Mouse (Mus musculus) regulatory T cell (primary cell): ENCODE measurements around the gene Gm36210.

Experiments used
- in situ Hi-C: fragments of 300-600 bp; cut with MboI, MseI; formaldehyde crosslinking; loops from one replicate; pipeline ENCODE4 v1.15.1; 2025; ENCODE audit warnings: high pct_unique_total_duplicates

The Gm36210 gene

GRCm38 (mm10) chr7:4906466-4906950 lies at the start of gene Gm36210:
Gene Gm36210 (minus strand): TSS chr7:4906516.
- in situ Hi-C loops: loop anchor here (5.0 kb wide), 1 partner anchor 49 kb away; no protein-coding TSS in a partner anchor

- in situ Hi-C loops: no loop called here
These were observed 47.6 kb upstream of the Gm36210 start for GRCm38 (mm10) chr7:4953815-4954445.

DNA sequence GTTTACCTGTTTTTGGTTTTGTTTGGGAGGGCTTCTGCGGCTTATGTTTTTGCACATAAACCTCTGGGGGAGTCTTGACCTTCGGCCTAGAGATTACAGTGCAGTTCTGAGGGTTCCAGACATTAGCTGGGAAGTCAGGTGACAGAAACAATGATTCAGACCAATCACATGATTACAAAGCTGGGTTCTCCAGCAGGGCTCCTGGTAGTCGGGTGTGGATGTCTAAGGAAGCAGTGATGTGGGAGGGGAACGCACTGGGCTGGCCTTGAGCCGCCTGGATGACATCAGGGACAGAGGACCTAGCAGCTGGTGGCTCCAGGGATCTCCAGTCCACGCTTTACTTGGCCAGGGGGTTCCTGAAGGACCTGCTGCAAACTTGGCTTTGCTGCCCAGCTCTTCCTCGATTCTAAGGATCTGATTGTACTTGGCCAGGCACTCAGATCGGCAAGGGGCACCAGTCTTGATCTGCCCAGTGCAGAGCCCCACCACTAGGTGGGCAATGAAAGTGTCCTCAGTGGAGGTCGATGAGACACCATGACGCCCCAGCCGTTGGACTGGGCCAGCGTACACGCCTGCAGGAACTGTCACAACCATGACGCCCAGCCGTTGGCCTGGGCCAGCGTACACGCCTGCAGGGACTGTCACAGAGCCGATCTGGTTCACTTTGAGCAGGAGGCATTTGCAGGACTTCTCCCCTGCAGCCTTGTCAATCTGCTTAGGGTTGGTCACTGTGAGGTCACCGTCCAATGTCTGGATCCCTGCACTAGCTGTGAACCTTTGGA lies 44.4 kb upstream of the Gm36210 start:
- in situ Hi-C loops: no loop called here

DNA sequence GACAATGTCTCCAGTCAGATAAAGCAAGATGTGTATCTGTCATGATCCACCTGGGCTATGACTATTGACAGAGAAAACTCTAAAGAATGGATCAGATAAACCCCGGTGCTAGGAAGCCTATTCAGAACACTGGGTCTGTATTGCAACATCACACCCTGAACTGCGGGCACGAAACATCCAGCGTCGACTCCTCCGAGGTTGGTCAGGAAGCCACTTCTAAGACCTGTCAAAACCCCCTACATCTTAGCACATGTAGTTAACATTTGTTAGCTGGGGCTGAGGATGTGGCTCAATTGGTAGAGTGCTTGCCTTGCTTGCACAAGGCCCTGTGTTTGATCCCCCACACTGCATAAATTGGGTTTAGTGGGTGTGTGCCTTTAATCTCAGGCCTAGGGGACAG lies 42.1 kb upstream of the Gm36210 start:
- in situ Hi-C loops: no loop called here

DNA sequence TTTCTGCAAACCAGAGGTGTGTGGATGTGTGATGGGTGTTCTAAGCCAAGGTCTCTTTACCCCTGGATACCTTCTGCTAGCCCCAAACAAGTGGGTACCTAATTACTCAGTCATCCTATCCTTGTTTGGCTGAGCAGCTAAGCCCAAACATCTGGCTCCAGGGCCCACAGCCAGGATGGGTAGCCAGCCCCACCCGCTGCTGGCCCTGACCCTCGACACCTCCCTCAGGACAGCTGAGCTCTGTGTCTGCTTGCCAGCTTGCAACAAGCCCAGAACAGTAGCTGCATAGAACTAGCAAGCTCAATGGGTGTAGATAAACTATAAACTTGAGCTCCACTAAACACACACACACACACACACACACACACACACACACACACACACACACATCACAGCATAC lies 41.5 kb upstream of the Gm36210 start:
- in situ Hi-C loops: no loop called here

GRCm38 (mm10) chr7:4943223-4943815 lies 37.0 kb upstream of the Gm36210 start:
- in situ Hi-C loops: loop anchor here (5.0 kb wide), 1 partner anchor 109 kb away; the partner anchor contains the start of gene Zfp580

DNA sequence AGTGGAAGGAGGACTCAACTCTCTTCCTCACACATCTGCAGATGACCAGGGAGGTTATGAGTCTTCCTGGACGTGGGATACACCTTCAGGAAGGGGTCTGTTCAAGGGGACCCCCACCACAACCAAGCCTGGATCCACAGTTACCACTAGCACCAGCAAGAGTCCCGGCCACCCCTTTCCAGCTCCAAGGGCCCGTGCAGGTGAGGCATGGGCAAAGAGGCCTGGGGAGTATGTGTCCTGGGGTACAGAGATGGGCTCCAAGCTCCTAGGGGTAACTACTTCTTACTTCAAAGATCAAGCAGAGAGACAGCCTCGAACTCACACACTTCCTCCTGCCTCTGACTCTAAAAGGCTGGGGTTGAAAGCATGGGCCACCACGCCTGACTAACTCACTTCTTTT lies 36.4 kb upstream of the Gm36210 start:
- in situ Hi-C loops: loop anchor here (5.0 kb wide), 1 partner anchor 110 kb away; the partner anchor contains the start of gene Zfp580

- in situ Hi-C loops: loop anchor here (5.0 kb wide), 1 partner anchor 112 kb away; the partner anchor contains the start of gene Zfp580
These were observed 33.8 kb upstream of the Gm36210 start for GRCm38 (mm10) chr7:4940068-4940479.

DNA sequence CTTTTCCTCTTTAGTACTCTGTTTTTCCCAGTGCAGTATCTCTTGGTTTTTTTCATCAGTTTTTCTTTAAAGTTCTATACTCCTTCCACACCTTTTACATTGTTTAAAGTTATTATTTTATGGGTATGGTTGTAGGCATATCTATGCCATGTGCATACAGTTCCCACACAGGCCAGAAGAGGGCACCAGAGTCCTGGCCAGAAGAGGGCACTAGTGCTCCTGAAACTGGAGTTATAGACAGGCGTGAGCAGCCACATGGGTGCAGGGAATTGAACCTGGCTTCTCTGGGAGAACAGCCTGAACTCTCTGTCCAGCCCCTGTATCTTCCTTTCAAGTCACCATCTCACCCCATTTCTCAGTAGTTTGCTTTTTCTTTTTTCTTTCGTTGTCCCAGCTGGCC lies 32.1 kb upstream of the Gm36210 start:
- in situ Hi-C loops: loop anchor here (10.0 kb wide), 1 partner anchor 234 kb away; no protein-coding TSS in a partner anchor

- in situ Hi-C loops: loop anchor here (10.0 kb wide), 1 partner anchor 233 kb away; no protein-coding TSS in a partner anchor
These were observed 31.1 kb upstream of the Gm36210 start for GRCm38 (mm10) chr7:4937392-4937791.

DNA sequence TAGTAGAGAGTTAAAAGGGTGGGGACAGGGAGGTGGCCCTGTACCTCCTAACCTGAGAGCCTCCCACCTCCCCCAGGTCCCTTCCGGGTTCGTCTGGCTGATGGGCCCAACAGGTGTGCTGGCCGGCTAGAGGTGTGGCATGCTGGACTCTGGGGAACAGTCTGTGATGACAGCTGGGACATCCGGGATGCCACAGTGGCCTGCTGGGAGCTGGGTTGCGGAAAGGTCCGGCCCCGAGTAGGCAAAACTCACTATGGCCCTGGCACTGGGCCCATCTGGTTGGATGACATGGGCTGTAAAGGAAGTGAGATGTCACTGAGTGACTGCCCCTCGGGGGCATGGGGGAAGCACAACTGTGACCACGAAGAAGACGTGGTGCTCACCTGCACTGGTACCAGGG lies 30.5 kb upstream of the Gm36210 start:
- in situ Hi-C loops: loop anchor here (10.0 kb wide), 1 partner anchor 232 kb away; no protein-coding TSS in a partner anchor

- in situ Hi-C loops: loop anchor here (10.0 kb wide), 1 partner anchor 230 kb away; no protein-coding TSS in a partner anchor
These were observed 28.0 kb upstream of the Gm36210 start for GRCm38 (mm10) chr7:4934160-4934914.

DNA sequence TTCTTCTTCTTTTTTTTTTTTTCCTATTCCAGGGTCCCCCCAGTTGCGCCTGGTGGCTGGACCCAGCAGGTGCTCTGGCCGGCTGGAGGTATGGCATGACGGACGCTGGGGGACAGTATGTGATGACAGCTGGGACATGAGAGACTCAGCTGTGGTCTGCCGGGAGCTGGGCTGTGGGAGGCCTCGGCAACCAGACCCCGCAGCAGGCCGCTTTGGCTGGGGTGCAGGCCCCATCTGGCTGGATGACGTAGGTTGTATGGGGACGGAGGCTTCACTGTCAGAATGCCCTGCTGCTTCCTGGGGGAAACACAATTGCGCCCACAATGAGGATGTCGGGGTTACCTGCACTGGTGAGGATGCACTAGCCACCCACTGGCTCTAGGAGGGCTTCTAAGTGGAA lies 26.8 kb upstream of the Gm36210 start:
- in situ Hi-C loops: loop anchor here (10.0 kb wide), 1 partner anchor 228 kb away; no protein-coding TSS in a partner anchor

DNA sequence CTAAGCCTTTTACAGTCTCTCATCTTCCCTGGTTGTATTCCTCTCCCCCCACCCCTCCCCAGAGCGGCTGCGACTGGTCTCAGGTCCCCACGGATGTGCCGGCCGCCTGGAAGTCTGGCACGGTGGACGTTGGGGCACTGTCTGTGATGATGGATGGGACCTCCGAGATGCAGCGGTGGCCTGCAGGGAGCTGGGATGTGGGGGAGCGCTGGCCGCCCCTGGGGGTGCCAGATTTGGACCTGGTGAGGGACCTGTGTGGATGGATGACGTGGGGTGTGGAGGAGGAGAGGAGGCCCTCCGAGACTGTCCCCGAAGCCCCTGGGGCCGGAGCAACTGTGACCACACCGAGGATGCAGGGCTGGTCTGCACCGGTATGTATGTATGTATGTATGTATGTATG lies 22.0 kb upstream of the Gm36210 start:
- in situ Hi-C loops: loop anchor here (5.0 kb wide), 1 partner anchor 51 kb away; the partner anchor contains the start of gene Isoc2a

DNA sequence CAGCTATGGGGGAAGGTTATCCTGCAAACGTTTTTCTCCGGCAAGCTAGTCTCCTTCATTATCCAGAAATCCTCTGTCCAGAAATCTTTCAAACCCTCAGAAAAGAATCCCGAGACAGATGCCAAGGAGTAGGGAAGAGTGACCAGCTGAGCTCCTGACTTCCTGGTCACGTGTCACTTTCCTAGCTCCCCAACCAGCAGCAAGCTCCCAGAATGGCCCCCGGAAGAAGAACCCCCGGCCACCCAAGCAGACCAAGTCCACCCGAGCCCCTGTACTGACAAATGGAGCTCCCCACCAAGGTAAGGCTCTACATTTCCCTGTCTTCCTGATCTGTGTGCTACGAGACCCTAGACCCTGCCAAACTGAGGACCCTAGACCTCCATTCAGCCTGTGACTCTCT lies 21.4 kb upstream of the Gm36210 start:
- in situ Hi-C loops: loop anchor here (5.0 kb wide), 1 partner anchor 50 kb away; the partner anchor contains the start of gene Isoc2a

GRCm38 (mm10) chr7:4926849-4927248 lies 20.5 kb upstream of the Gm36210 start:
- in situ Hi-C loops: loop anchor here (5.0 kb wide), 1 partner anchor 50 kb away; the partner anchor contains the start of gene Isoc2a

DNA sequence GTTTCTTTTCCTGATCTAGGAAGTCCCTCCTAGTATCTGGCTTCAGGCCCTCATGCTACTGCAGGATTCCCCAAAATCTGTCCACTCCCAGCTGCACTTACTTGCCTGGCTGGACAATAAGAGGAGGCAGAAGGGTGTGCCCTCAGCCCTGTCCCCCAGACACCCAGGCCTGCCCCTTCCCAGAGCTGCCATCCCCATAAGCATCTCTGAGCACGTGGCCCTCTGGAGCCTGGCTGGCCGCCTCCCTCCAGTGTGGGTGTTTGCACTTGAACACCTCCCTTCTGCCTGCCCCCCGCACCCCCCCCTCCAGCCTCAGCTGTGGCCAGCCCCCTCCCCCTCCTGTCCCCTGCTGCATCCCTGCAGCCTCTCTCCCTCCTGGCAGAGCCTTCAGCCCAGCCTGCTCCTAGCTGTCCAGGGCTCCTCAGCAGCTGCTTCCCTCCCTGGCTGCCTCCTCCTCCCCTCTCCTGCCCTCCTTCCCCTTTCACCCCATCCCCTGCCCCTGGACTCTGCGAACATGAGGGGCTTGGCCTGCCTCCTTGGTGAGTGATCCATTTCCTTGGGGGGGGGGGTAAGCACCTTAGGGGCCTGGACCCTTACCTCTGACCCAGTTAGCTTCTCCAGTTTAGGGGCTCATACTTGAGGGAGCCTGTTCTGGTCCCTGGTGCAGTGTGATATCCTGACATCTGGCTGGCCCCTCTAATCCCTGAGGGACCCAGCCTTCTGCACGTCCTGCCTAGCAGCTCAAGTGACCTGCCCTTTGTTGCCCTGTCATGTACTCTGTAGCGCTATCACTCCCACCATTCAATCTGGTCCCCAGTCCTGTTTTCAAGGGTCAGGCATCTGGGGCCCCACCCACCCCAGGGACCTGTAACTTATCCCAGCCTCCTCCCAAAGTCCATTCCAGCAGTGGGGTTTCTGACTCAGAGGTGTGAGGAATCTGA lies 19.4 kb upstream of the Gm36210 start, which contains the start of gene Ssc5d:
Gene Ssc5d (plus strand): TSS at position 345 of the 941 bp plus-strand sequence.
- in situ Hi-C loops: loop anchor here (5.0 kb wide), 1 partner anchor 48 kb away; the partner anchor contains the start of gene Isoc2a

DNA sequence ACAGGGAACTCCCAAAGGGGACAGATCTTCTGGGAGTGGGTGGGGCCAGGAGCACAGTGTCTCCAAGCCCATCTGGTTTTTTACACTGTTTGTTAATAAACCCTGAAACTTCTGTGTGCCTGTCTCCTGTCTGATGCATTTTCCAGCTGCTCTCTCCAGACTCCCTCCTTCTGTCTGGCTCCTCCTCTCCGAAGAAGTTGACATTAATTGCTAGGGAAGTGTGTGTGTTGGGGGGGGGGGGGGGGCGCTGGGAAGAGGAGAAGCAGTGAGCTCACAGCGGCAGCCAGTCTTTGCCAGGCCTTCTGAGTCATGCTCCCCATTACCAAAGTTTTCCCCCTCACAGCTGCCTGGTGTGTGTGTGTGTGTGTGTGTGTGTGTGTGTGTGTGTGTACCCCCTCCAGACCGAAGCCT lies 18.6 kb upstream of the Gm36210 start:
- in situ Hi-C loops: loop anchor here (5.0 kb wide), 1 partner anchor 48 kb away; the partner anchor contains the start of gene Isoc2a

DNA sequence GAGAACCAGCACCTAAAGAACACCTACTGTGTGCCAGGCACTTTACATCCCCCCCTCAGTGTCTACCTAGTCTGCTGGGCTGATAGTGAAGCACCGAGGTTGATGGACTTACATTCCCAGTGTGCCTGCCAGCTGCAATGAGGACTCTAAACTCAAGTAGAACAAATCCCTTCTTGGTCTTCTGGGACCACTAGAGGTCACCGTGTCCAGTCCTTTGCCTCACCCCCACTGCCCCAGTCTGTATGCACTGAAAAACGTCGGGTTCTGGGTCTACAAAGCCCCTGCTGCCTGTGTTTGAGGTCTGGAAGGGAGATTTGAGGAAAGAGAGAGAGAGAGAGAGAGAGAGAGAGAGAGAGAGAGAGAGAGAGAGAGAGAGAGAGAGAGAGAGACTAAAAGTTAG lies 18.2 kb upstream of the Gm36210 start:
- in situ Hi-C loops: no loop called here
